Mouse (Mus musculus) liver, embryonic 14.5 days (tissue): ENCODE results near the gene Map2k4.

ENCODE experiments used
- CTCF ChIP-seq: IDR thresholded peaks from 2 replicates; pipeline ENCODE4 v1.5.1; 2016; ENCODE audit warnings: antibody characterized with exemption, low read depth, control low read depth
- EP300 ChIP-seq: IDR thresholded peaks from 2 replicates; pipeline ENCODE4 v1.6.1; 2016; ENCODE audit warnings: antibody characterized with exemption, low read depth

GRCm38 (mm10) chr11:65649469-65649868 lies 138.6 kb downstream of the Map2k4 start:
- TF ChIP-seq EP300 (no peak), CTCF (no peak)
